Mouse (Mus musculus) liver, embryonic 14.5 days (tissue): ENCODE results near the gene Fzd7.

Source experiments
- CTCF ChIP-seq: IDR thresholded peaks from 2 replicates; pipeline ENCODE4 v1.5.1; 2016; ENCODE audit warnings: antibody characterized with exemption, low read depth, control low read depth
- EP300 ChIP-seq: IDR thresholded peaks from 2 replicates; pipeline ENCODE4 v1.6.1; 2016; ENCODE audit warnings: antibody characterized with exemption, low read depth

DNA sequence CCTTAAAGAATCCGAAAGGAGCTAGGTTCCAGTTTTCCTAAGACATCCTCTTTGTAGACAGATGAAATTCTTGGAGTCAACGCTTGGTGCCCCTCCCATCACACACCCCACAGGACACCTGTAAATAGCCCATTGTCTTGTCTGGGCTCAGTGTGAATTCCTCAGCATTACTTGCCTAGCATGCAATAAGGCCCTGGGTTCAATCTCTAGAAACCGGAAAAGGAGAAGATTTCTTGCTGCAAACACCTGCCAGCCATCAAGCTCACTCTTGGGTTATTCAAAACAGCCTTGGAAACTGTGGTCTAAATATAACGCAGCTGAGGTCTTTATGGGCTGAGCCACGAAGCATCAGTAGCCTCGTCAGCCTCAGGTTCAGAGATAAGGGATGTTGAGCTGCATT lies 48.9 kb upstream of the Fzd7 start:
- TF ChIP-seq EP300 (no peak), CTCF (no peak)
